Mouse (Mus musculus) myocyte (in vitro differentiated cells): ENCODE data around the gene Inafm2. TPM values are rescaled to one million over a fixed set of nuclear protein-coding genes. Genes with fewer than 3 reads are reported as not detected.

Experiments
- H3K27me3 ChIP-seq: one replicate; pipeline ENCODE4 v1.6.1; 2011; ENCODE audit not compliant: control insufficient read depth, insufficient read depth, insufficient read length
- H3K36me3 ChIP-seq: one replicate; pipeline ENCODE4 v1.6.1; 2011; ENCODE audit not compliant: control insufficient read depth, insufficient read depth
- H3K4me2 ChIP-seq: one replicate; pipeline ENCODE4 v1.6.1; 2011; ENCODE audit warnings: low read depth, control low read depth
- H3K4me3 ChIP-seq: one replicate; pipeline ENCODE4 v1.5.1; 2011; ENCODE audit warnings: mild to moderate bottlenecking, control low read depth, moderate library complexity
- H3K79me2 ChIP-seq: one replicate; pipeline ENCODE4 v1.6.1; 2011; ENCODE audit not compliant: control insufficient read depth, insufficient read depth
- H3ac ChIP-seq: one replicate; pipeline ENCODE4 v1.6.1; 2011; ENCODE audit not compliant: control insufficient read depth, insufficient read length
- CEBPB ChIP-seq: IDR thresholded peaks from 2 replicates; pipeline ENCODE4 v1.6.1; 2011; ENCODE audit warnings: mild to moderate bottlenecking, moderate library complexity; ENCODE audit not compliant: poor library complexity, insufficient read depth, severe bottlenecking
- E2F4 ChIP-seq: IDR thresholded peaks from one replicate; pipeline ENCODE4 v1.6.1; 2011; ENCODE audit warnings: mild to moderate bottlenecking, control low read depth, moderate library complexity; ENCODE audit not compliant: insufficient read depth
- MAX ChIP-seq: IDR thresholded peaks from one replicate; pipeline ENCODE4 v1.6.1; 2011; ENCODE audit warnings: low read depth, mild to moderate bottlenecking, control low read depth
- MYOD1 ChIP-seq, 3 experiments: IDR thresholded peaks; one replicate each; pipeline ENCODE4 v1.6.1; 2011; ENCODE audit warnings: control low read depth in 2 of 3, low read depth in 2 of 3, mild to moderate bottlenecking in 2 of 3, moderate library complexity in 1 of 3; ENCODE audit not compliant: insufficient read length in 2 of 3, control insufficient read depth in 1 of 3
- MYOG ChIP-seq, 3 experiments: IDR thresholded peaks; one replicate each; pipeline ENCODE4 v1.6.1; 2011; ENCODE audit warnings: control low read depth in 2 of 3, low read depth in 2 of 3, mild to moderate bottlenecking in 2 of 3; ENCODE audit not compliant: insufficient read length in 2 of 3, control insufficient read depth in 1 of 3, insufficient read depth in 1 of 3
- POLR2A ChIP-seq: IDR thresholded peaks from one replicate; pipeline ENCODE4 v1.6.1; 2011; ENCODE audit warnings: low read depth, mild to moderate bottlenecking, control low read depth, moderate library complexity; ENCODE audit not compliant: insufficient read length
- POLR2AphosphoS2 ChIP-seq: IDR thresholded peaks from one replicate; pipeline ENCODE4 v1.6.1; 2011; ENCODE audit warnings: low read depth, control low read depth; ENCODE audit not compliant: insufficient read length
- REST ChIP-seq: IDR thresholded peaks from one replicate; pipeline ENCODE4 v1.6.1; 2011; ENCODE audit warnings: mild to moderate bottlenecking, control low read depth, moderate library complexity; ENCODE audit not compliant: insufficient read depth, insufficient read length
- SRF ChIP-seq: IDR thresholded peaks from one replicate; pipeline ENCODE4 v1.6.1; 2011; ENCODE audit warnings: low read depth; ENCODE audit not compliant: control insufficient read depth, insufficient read length
- TCF12 ChIP-seq: IDR thresholded peaks from one replicate; pipeline ENCODE4 v1.6.1; 2011; ENCODE audit warnings: mild to moderate bottlenecking, control low read depth; ENCODE audit not compliant: poor library complexity, insufficient read depth, severe bottlenecking
- TCF3 ChIP-seq: IDR thresholded peaks from one replicate; pipeline ENCODE4 v1.6.1; 2011; ENCODE audit warnings: low read depth, control low read depth; ENCODE audit not compliant: insufficient read length
- USF1 ChIP-seq: IDR thresholded peaks from one replicate; pipeline ENCODE4 v1.6.1; 2011; ENCODE audit warnings: low read depth, mild to moderate bottlenecking, control low read depth, moderate library complexity
- polyA plus RNA-seq: library from polyadenylated mRNA; unstranded; fragments of >200 nt; fragmentation: generic; extraction: Trizol; gene quantifications from one replicate; pipeline ENCODE4 v1.2.1, GENCODE M21; 2012; ENCODE audit warnings: missing spikeins

Inafm2 gene
- polyA plus RNA-seq, 1 experiment = 10.5 TPM

- Histone ChIP-seq H3K36me3 (no peaks in the 10 kb centered on the region), H3K4me2 (no peak overlapping the region), H3K4me3 (no peak overlapping the region), H3K27me3 (no peaks in the 10 kb centered on the region), H3K79me2 (no peaks in the 10 kb centered on the region), H3ac (no peak overlapping the region)
- no peak for TF ChIP-seq REST
- TF ChIP-seq E2F4 = no peak
- no peak for TF ChIP-seq POLR2AphosphoS2
- TF ChIP-seq MAX = no peak
- no peak for TF ChIP-seq TCF3
- TF ChIP-seq TCF12 = no peak
- no peak for TF ChIP-seq MYOD1 (IDR thresholded peaks at IDR 0.05; ENCODE audit: control insufficient read depth in 1 of 3, insufficient read length in 2 of 3, low read depth in 2 of 3)
- no peak for TF ChIP-seq SRF
- TF ChIP-seq POLR2A = no peak
Observed at GRCm38 (mm10) chr2:118783663-118784062, 38.1 kb downstream of the Inafm2 start.

- H3K79me2 ChIP-seq = no peaks in the 10 kb centered on the region
- no peak overlapping the region for H3K4me3 ChIP-seq
- H3K4me2 ChIP-seq = no peak overlapping the region
- no peaks in the 10 kb centered on the region for H3K36me3 ChIP-seq
- no peak overlapping the region for H3ac ChIP-seq
- H3K27me3 ChIP-seq = no peaks in the 10 kb centered on the region
- TF ChIP-seq SRF (no peak), TCF12 (no peak)
Observed at GRCm38 (mm10) chr2:118786525-118786924, 41.0 kb downstream of the Inafm2 start.

- H3K27me3 ChIP-seq = no peaks in the 10 kb centered on the region
- no peak for TF ChIP-seq REST
- TF ChIP-seq MAX = no peak
- TF ChIP-seq SRF = no peak
- H3ac ChIP-seq = no peak overlapping the region
Observed at GRCm38 (mm10) chr2:118789501-118789900, 43.9 kb downstream of the Inafm2 start.

GRCm38 (mm10) chr2:118790221-118790550 lies 44.6 kb downstream of the Inafm2 start:
- H3K4me2 ChIP-seq = no peak overlapping the region
- H3K4me3 ChIP-seq = no peak overlapping the region
- no peaks in the 10 kb centered on the region for H3K36me3 ChIP-seq
- H3K27me3 ChIP-seq = no peaks in the 10 kb centered on the region
- no peak overlapping the region for H3ac ChIP-seq
- no peaks in the 10 kb centered on the region for H3K79me2 ChIP-seq
- TF ChIP-seq POLR2AphosphoS2 = no peak
- TF ChIP-seq MYOG (IDR thresholded peaks at IDR 0.05; ENCODE audit: control insufficient read depth in 1 of 3, insufficient read depth in 1 of 3, insufficient read length in 2 of 3, low read depth in 2 of 3) = peak in 1 of 3 experiments; percentile 5
- TF ChIP-seq USF1 = no peak
- TF ChIP-seq CEBPB = no peak

More at GRCm38 (mm10) chr2:118789501-118789900, 43.9 kb downstream of the Inafm2 start:
- Histone ChIP-seq H3K79me2 (no peaks in the 10 kb centered on the region), H3K36me3 (no peaks in the 10 kb centered on the region), H3K4me2 (no peak overlapping the region), H3K4me3 (no peak overlapping the region)

GRCm38 (mm10) chr2:118790551-118791525 lies 45.3 kb downstream of the Inafm2 start:
- no peaks in the 10 kb centered on the region for H3K79me2 ChIP-seq
- H3K4me3 ChIP-seq = no peak overlapping the region
- H3K4me2 ChIP-seq = peak overlapping the region; percentile 13
- H3K36me3 ChIP-seq = no peaks in the 10 kb centered on the region
- H3ac ChIP-seq = no peak overlapping the region
- TF ChIP-seq TCF12 = no peak
- no peak for TF ChIP-seq E2F4
- TF ChIP-seq TCF3 = no peak
- no peak for TF ChIP-seq MAX
- peak in 1 of 3 experiments; percentile 20 for TF ChIP-seq MYOD1 (IDR thresholded peaks at IDR 0.05; ENCODE audit: control insufficient read depth in 1 of 3, insufficient read length in 2 of 3, low read depth in 2 of 3)
- H3K27me3 ChIP-seq = no peaks in the 10 kb centered on the region

- Histone ChIP-seq H3K4me3 (no peak overlapping the region), H3ac (no peak overlapping the region), H3K4me2 (no peak overlapping the region), H3K36me3 (no peaks in the 10 kb centered on the region), H3K27me3 (no peaks in the 10 kb centered on the region), H3K79me2 (no peaks in the 10 kb centered on the region)
- no peak for TF ChIP-seq TCF12
- TF ChIP-seq POLR2AphosphoS2 = no peak
- TF ChIP-seq MYOG (IDR thresholded peaks at IDR 0.05; ENCODE audit: control insufficient read depth in 1 of 3, insufficient read depth in 1 of 3, insufficient read length in 2 of 3, low read depth in 2 of 3) = peak in 1 of 3 experiments; percentile 32
- no peak for TF ChIP-seq SRF
- peak in 1 of 3 experiments; percentile 31 for TF ChIP-seq MYOD1 (IDR thresholded peaks at IDR 0.05; ENCODE audit: control insufficient read depth in 1 of 3, insufficient read length in 2 of 3, low read depth in 2 of 3)
- no peak for TF ChIP-seq REST
Observed at GRCm38 (mm10) chr2:118791591-118792258, 46.2 kb downstream of the Inafm2 start.
